Mouse (Mus musculus): ENCODE measurements around the gene 1700067K01Rik.
A peak's percentile ranks its signal among the peaks of the same experiment; 100 is the strongest.

DNA sequence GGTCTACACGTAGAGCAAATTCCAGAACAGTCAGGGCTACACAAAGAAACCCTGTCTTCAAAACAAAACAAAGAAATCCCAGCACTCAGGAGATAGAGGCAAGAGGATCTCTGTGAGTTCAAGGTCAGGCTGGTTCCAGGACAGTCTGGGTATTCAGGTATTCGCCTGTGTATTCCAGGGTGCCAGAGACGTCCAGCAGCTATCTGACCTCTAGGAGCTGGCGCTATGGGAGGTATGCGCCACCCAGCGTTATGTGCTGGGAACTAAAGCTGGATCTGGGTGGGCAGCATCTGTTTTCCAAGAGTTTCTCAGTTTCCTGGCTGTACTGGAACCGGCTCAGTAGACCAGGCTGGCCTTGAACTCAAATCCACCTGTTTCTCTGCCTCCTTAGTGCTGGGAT is 7.1 kb downstream of the 1700067K01Rik start:
- TF ChIP-seq CTCF (IDR thresholded peaks at IDR 0.05; ENCODE audit: borderline replicate concordance, insufficient read depth, low read length) = peak; percentile 39; the same call in 1 of the 2 replicates
- no peak for TF ChIP-seq POLR2A (IDR thresholded peaks at IDR 0.05; ENCODE audit: low read depth, low read length)
